Mouse (Mus musculus) lung, adult 2 months (tissue): ENCODE results near the gene Pou2f1.
"Not testable (repeated sequence)": the region's sequence is repeated elsewhere in the genome, so short reads cannot be mapped to it uniquely, and the experiment has no call there.

Experiments
- CTCF ChIP-seq: fragments of 200-500 bp; IDR thresholded peaks from 2 replicates; pipeline ENCODE4 v1.5.1; 2011; ENCODE audit warnings: mild to moderate bottlenecking, low read length, control low read depth; ENCODE audit not compliant: insufficient read depth
- POLR2A ChIP-seq: fragments of 200-500 bp; IDR thresholded peaks from 2 replicates; pipeline ENCODE4 v1.6.1; 2011; ENCODE audit warnings: low read depth, mild to moderate bottlenecking, control low read depth, low read length, borderline replicate concordance; ENCODE audit errors: extremely low read depth

DNA sequence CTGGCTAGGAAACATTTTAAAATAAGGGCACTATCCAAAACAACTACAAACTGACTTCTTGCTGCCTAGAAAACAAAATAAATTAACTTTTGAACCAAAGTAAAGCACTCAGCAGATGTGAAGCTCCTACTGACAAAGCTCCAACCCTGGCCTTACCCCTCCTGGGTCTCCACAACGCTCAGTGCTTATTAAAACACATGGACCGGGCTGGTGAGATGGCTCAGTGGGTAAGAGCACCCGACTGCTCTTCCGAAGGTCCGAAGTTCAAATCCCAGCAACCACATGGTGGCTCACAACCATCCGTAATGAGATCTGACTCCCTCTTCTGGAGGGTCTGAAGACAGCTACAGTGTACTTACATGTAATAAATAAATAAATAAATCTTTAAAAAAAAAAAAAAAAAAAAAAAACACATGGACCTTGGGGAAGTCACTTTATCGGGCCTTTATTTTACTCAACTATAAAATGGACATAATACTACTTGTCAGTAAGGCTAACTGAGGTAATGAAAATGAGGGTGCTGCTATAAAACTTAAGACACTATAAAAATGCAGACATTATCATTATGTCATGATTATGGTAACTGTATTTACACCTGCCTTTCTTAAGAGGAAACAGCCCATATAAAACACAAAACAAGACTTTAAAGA, 7.3 kb downstream of the Pou2f1 start:
- TF ChIP-seq POLR2A, CTCF: not testable (repeated sequence)
